Mouse (Mus musculus) lung, postnatal 0 days (tissue): ENCODE data around the gene Fn1.

Experiments used
- CTCF ChIP-seq: IDR thresholded peaks from 2 replicates; pipeline ENCODE4 v1.5.1; 2016; ENCODE audit warnings: antibody characterized with exemption, mild to moderate bottlenecking
- EP300 ChIP-seq: IDR thresholded peaks from 2 replicates; pipeline ENCODE4 v1.6.1; 2016; ENCODE audit warnings: antibody characterized with exemption, mild to moderate bottlenecking, control low read depth

DNA sequence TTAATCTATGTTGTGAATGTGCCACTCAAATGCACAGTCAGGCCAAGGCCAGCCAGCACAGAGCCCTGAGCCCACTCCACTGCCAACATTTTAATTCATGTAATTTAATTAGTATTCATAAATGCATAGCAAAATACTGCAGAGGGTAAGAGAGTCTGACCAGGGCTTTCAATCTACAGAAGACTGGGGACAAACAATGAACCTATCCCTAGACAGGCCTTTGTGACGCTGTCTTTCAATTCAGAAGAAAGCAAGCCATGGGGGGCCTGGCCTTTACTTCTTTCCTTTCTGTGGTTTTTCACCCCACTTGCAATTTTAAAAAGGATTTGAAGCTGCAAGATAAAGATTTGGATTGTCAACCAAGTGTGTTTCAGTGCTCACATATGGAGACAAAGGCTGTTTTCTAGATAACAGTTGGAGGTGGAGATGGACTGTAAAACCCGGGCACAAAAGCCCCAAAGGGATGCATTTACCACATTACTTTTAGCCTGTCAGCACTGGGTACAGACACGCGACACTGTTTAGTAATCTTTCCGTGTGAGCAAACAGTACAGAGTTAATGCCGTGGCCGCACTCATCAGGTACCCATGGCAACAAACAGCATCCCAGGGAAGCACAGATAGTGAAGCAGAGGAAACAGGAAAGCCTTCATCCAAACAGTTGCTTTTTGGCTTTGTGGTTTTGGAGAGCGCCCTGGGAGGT is 38.3 kb downstream of the Fn1 start:
- no peak for TF ChIP-seq CTCF
- no peak for TF ChIP-seq EP300
